Mouse (Mus musculus) retina, embryonic 14.5 days (tissue): ENCODE data around the gene Itga6.
A peak's percentile ranks its signal among the peaks of the same experiment; 100 is the strongest.

Source experiments
- DNase-seq: peaks from one replicate; pipeline ENCODE4 v3.0.0-alpha.2; 2015; ENCODE audit warnings: low spot score

Gene Itga6

DNA sequence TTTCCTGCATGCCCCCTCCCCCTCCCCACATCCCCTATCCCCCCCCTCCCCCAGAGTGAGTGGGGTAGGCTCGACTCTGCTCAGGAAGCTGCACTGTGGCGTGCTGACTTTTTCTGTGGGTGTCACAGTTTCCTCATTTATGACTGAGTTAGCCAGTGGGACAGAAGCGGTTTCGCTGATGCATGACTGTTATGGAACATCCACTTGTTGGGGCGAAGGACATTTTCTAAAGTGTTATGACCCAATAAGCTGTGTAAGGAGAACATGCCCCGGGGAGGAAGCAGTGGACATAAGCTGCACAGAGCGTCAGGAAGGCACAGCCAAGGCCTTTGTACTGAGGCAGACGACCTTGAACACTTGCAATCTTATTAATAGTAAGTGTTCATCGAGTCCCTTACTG is 97.9 kb downstream of the Itga6 start:
- no peak for DNase-seq

DNA sequence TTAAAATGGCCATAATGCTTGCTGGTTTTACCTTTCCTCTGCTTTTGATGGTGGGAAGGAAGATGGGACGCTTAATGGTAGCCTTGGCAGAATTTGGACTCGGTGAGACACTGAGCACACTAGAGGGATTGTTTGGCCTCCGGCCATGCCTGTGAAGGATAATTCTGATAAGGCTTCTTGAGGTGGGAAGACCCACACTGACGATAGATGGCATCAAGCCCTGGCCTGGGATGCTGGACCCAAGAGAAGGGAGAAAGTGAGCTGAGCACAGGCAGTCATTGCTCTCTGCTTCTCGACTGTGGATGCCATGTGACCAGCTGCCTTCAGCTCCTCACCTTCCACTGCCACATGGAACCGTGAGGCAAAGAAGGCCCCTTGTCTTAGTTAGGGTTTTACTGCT is 99.5 kb downstream of the Itga6 start:
- DNase-seq = no peak

DNA sequence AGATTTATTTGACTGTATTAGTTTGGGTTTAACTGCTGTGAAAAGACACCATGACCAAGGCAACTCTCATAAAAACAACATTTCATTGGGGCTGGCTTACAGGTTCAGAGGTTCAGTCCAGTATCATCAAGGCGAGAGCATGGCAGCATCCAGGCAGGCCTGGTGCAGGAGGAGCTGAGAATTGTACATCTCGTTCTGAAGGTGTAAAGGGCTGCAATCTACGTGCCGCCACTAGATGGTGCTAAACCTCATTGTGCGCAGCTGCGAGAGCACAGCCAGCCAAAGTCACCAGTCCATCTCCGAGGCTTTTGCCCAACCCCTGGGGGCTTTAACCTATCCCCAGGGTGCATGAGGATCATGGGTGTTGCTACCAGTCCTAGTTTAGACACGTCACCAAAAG is 106.7 kb downstream of the Itga6 start:
- DNase-seq = peak; percentile 44

DNA sequence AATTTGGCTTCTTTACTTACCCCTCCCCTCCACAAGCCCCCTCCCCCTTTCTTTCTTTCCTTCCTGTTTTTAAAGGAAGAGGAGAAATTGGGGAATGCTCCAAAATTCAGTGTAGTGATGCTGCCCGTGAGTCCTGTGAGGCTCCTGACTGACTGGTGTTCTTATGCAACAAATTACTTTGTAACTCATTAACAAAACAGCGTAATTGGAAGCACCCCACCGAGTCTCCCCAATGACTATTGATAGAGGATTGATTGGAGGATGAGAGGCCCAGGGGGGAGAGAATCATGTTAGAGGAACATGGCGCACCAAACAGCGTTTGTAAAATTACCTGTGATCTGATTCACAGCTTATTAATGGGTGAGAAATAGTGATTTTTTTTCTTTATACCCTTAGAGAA is 109.7 kb downstream of the Itga6 start:
- no peak for DNase-seq

DNA sequence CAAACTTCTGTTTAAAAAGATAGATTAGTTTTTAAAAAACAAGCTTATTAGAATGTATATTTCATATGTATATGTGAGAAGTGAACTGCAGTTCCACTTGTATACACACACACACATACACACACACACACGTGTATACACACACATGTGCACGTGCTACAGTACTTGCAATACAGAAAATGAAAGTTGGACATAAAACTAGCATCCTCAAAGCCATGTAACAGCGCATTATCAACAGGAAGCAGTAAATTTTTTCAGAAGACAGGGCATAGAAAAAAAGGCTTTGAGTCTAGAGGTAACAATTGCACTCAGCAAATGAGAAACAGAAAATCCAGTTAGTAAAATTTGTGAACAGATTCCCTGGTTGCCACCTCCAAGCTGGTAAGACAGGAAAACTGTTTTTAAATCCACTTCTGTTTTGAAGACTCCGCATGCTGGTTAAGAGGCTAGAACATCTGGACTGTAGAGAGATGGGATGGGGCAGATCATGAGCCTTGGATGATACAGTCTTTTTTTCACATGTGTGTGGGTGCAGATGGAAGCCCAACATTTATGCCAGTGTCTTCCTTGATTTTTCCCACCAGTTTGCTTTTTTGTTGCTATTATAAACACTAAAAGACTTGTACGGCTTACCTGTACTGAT is 118.2 kb downstream of the Itga6 start:
- DNase-seq = no peak

DNA sequence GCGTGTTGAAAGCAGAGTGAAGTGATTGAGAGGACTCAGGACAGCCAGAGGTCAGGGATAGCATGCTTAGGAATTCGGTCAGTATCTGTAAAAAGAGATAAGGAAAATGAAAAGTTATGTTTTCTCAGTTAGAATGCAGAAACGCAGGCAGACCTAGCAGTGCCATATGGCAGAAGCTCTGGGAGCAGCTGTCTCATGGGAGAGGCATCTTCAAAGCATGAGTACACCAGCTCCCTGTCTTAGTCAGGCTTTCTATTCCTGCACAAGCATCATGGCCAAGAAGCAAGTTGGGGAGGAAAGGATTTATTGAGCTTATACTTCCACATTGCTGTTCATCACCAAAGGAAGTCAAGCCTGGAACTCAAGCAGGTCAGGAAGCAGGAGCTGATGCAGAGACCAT is 119.6 kb downstream of the Itga6 start:
- DNase-seq = no peak

DNA sequence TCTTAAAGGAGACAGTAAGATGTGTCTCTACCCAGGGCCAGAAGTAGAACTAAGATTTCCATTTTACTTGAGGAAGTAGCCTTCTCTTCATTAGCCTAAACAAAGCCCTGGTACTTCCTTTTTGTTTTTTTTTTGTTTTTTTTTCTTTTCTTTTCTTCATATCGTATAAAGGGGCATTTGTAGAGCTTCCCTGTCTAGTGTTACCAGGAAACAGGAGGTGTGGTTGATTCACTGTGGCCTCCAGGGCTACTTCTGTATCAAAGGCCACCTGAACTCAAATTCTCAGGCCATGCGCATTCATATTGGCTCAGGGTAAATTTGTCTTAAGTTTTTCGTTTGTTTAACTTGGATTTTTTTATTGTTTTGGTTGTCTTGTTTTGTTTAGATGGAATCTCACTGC is 120.5 kb downstream of the Itga6 start:
- no peak for DNase-seq

DNA sequence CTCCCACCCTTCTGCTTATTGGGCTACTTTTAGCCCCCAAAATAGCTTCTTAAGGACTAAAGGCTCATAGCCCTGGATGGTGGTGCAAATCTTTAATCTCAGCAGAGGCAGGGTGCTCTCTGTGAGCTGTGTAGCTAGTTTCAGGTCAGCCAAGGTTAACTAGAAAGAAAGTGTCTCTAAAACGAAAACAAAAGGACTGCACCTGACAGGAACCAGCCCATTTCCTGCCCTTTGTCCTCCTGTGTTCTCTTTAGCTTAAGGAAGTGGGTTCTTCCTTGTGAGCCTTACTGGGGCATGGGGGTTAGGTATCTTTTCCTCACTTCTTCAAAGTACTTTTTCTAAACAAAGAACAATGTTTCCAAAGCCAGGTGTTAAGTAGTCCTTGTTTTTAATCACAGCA is 121.1 kb downstream of the Itga6 start:
- no peak for DNase-seq

DNA sequence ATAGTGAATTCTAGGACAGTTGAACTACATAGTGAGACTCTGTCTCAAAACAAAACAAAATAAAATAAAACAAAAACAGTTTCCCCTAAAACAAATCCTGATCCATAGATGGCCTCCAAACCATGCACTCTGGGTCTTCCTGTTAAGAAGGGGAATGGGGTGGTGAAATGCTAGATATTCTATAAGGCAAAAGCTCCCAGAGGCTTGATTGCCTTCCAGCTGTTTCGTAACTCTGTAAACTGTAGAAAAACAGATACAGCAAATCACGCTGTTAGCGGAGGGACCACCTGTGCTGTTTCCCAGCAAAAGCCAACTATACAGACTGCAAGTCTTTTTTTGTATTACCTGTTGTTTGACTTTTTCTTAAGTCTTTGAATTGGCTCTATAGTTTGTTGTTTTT is 121.6 kb downstream of the Itga6 start:
- no peak for DNase-seq

DNA sequence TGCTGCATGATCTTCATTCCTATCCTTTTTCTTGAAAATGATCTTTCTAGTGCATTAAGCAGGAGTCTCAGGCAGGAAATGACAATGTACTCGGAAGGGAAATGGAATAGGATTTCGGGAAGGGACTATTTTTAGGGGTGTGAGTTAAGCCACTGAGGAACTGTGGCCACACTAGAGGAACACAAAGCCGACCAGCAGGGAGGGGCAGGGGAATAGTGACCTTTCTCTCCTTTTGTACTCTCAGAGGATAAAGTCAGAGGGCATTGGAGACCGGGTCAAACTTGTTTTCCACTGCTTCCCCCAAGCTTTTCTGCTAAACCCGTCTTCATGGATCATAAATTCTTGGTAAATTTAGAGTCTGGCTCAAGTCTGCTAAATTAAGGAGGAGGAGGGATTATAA is 122.1 kb downstream of the Itga6 start:
- no peak for DNase-seq

DNA sequence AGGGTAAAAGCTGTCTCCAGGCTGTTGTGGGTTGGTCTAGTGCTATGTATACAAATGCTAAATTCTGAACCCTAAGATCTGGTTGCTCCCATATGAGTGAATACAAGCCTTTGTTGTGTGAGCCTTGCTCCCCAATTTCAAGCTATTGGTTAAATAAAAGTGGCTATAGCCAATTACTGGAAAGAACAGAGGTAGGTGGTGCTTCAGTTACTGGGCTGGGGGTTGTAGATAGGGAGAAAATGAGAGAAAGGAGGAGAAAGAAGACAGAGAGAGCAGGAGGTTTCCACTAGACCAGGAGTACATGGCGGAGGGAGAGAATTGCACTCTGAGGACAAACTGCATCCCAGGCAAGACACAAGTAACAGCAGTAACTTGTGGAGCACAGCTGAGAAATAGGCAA is 122.8 kb downstream of the Itga6 start:
- no peak for DNase-seq

DNA sequence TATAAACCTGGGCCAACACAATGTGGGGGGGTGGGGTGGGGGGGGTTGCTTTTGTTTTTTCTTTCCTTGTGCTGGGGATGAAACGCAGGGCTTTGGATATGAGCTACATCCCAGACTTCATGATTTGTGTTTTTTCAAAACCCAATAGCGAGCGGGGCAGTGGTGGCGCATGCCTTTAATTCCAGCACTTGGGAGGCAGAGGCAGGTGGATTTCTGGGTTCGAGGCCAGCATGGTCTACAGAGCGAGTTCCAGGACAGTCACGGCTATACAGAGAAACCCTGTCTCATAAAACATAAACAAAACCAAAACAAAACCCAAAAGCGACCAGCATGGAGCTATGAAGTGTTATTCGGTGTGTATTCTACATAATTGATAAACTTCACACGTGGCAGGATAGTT is 126.7 kb downstream of the Itga6 start:
- DNase-seq = no peak

DNA sequence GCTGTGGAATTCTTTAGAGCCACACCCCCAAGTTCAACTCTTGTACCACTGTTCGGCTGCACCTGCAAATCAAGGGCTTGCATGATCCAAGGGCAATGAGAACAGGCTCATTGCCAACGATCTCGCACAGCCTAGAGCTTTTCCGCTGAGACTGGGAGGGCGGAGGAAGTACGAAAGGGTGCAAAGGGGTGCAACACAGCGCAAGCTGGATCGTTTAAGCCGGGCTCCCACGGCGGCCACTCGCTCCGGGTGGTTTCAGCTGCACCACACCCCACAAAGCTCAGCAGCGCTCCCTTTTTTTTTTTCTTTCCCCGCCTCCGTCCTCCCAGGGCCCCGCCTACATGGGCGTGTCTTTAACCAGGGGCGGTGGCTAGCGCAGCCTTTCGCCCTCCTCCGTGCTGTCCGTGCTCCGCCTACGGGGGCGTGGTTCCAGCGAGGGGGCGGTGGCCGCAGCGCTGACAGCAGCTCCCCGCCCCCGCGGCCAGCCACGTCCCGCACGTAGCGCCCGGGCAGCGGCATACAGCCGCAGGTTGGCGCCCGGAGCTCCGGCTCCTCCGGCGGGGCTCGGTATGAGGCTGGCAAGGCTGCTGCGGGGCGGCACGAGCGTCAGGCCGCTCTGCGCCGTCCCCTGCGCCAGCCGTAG is 127.5 kb downstream of the Itga6 start, which contains the start of gene Pdk1:
Gene Pdk1, plus strand, starts transcription at position 424 of the 643 bp plus-strand sequence.
- DNase-seq = peak; percentile 97

DNA sequence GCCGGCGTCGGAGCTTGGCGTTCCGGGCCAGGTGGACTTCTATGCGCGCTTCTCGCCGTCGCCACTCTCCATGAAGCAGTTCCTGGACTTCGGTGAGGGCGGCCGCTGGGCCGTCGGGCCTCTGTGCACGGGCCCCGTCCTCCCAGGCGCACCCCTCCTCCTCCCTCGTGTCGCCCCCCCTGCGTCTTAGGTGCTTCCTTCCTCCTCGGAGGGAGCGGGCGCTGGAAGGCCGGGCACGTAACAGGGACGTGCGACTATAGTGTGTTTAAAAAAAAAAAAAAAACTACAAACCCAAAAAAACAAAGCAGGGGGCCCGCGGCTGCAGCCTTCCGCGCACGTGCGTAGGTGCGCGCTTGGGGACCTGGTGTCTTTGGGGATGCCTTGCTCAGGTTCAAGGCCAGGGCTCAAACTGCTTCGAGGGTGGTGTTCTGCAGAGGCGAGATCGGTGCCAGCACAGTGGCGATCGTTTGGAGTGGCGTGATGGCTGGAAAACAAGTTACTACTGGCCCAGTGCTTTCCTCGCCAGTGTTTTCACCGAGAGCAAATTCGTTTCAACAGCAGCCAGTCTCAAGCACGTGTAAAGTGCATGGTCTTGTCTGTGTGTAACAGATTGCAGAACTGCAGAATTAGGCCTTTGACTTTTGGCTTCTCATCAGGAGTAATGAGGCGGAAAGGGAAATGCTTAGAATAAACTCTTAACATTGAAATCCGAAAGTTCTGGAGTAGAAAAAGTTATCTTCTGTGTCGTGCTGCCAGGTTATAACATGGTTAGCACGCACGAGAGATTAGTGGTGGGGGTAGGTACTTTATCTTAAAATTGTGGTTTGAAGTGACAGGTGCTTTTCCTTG is 128.3 kb downstream of the Itga6 start:
- DNase-seq = peak; percentile 27

DNA sequence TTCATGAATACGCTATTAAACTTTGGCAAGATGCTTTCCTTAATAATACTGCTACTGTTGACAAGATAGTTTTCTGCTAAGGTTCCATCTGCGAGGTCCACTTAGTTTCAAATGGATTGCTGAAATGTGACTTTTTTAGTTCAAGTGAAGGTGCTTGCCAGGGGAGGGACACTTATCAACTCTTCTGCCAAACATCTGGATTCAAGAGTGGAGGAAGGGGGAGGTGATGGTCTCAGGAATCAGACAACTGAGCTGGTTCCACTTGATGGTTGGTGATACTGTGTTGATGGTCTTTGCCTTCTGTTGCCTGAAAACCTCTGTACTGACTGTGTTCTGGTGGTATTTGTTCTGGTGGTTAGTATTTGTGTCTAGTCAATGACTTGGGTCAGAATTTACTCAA is 129.0 kb downstream of the Itga6 start:
- no peak for DNase-seq

DNA sequence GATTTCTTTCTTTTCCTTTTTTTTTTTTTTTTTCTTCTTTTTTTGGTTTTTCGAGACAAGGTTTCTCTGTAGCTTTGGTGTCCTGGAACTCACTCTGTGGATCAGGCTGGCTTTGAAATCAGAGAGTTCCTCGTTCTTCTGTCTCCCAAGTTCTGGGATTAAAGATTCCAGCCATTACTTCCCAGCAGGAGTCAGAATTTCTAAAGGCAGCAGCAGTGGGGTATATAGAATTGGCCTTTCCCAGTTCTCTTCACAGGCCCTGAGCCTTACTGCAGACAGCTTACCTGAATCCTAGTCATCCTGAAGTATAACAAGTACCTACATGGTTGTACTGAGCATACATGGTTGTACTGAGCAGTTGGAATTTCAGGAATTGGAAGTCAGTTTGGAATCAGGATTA is 129.4 kb downstream of the Itga6 start:
- no peak for DNase-seq

DNA sequence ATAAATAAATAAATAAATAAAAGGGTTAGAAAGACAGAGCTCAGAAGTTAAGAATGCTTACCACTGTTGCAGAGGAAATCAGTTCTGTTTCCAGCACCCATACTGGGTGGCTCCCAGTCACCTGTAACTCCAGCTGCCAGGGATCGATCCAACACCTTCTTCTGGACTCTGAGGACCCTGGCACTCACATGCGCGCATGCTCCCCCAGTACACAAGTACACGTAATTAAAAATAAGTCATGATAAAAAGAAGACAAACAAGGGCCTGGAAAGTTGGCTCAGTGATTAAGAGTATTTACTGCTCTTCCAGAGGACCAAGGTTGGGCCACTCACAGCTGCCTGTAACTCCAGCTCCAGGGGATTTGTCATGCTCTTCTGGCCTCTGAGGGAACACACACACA is 132.4 kb downstream of the Itga6 start:
- no peak for DNase-seq

DNA sequence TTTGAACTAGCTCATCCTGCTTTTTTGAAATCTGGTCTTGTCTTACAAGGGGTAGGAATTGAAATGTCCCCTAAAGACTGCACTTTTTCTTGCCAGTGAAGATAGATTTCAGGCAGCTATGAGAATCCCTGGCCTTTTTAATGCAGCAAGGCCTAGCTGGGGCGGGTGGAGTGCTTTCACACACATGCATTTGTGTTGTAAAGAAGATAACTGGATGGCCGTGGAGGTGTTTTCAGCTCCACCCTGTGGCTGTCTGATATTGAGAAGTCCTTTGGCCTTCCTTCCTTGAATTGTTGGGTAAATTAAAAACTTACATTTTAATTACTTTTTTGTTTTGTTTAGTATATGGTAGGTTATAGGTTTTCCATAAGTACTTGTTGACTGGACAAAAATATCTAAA is 133.0 kb downstream of the Itga6 start:
- no peak for DNase-seq

DNA sequence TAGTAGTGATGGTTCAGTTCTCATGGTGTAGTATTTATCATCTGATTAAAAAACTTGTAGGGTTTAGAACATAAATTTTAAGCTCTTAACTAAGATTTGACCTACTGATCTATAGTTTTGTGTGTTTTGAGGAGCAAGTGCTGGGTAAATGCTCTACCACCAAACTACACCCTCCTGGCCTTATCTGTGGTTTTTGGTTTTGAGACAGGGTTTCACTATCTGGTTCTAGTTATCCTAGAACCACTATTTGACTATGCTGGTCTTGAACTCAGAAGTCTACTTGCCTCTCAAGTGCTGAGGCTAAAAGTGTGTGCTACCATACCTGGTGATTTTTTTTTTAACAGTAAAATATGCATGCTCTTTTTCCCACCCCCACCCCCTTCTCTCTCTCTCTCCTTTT is 133.5 kb downstream of the Itga6 start:
- DNase-seq = no peak

DNA sequence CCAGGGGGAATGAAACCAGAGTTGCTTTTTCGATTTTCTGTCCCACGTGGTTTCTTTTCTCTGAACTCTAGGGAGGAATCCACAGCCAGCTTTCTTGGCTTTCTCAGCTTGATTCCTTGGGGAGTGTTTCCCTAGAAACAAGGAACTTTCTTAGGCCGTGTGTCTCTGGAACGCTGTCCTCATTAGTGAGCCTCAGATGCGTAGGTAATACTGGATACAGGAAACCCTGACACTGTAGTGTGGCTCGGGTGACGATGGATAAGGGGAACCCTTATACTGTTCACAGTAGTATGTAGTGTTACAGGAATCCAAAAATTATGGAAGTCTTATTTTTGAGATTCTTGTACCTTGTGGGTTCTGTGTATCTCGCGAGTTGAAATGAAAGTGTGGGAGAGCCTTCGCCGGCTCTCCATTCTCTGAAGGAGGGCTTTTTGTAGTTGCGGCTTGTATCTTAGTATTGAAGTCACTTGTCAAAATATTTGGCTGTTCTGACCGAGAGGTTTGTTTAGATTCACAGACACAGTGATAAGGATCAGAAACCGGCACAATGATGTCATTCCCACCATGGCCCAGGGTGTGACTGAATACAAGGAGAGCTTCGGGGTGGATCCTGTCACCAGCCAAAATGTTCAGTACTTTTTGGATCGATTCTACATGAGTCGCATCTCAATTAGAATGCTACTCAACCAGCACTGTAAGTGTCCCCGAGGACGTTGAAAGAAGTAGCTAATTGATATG is 137.7 kb downstream of the Itga6 start:
- DNase-seq = no peak

DNA sequence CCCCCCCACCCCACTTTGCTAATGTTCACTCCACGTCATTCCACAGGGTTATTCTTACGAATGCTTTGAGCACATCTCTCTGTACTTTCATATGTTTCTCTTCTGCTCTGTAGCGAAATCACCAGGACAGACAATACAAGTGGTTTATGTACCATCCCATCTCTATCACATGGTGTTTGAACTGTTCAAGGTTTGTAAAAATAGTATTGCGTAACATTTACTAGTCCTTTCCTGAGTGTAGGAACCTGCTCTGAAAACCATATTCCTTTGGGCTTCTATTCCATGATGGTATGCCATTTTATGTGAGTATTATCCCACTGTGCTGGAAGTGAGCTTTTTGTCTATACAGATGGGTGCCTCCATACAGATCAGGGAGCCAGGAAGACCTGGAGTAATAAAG is 141.9 kb downstream of the Itga6 start:
- DNase-seq = no peak

DNA sequence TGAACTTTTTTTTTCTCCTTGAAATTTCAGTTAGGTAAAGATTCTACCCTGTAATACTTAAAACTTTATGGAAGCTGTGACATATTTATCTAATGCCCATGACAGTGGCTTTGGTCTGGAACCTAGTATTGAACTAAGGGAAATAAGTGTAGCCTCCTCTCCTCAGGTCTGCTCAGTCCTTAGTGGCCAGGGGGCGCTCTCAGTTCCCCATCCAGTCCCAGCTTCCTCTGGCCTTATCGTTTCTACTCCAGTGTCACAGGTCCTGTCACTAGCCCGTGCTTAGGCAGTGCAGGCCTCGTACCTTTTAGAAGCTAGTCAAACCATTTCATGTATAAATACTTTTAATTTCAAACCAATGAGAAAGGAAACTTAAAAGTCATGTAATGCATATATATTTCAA is 143.0 kb downstream of the Itga6 start:
- DNase-seq = no peak

DNA sequence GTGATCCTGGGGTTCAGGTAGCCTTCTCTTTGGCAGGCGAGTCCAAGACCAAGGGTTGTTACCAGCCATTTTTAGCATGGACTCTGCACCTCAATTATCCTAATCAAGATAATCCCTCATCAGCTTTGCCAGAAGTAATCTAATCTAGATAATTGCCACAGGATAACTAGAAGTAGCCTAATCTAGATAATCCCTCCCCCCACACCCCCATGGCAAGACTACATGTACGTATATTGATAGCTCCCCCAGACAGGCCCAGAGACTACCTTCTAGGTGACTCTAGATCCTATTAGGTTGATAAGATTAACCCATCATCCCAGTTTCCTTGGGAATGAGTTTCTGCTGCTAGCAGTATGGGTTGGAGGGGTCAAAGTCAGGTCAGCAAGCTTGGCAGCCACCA is 146.1 kb downstream of the Itga6 start:
- peak; percentile 40 for DNase-seq
